Mouse (Mus musculus): Measurements from ENCODE around the gene Mrm1. TPM values are rescaled to one million over a fixed set of nuclear protein-coding genes. Genes with fewer than 3 reads are reported as not detected.
"Not testable (repeated sequence)": the region's sequence is repeated elsewhere in the genome, so short reads cannot be mapped to it uniquely, and the experiment has no call there.

Mrm1 gene
- total RNA-seq (2015; ENCODE audit: low replicate concordance) (65.4 and 66.0 TPM in 2 replicates), total RNA-seq (2017; ENCODE audit: low replicate concordance) (27.2 and 42.7 TPM in 2 replicates)

DNA sequence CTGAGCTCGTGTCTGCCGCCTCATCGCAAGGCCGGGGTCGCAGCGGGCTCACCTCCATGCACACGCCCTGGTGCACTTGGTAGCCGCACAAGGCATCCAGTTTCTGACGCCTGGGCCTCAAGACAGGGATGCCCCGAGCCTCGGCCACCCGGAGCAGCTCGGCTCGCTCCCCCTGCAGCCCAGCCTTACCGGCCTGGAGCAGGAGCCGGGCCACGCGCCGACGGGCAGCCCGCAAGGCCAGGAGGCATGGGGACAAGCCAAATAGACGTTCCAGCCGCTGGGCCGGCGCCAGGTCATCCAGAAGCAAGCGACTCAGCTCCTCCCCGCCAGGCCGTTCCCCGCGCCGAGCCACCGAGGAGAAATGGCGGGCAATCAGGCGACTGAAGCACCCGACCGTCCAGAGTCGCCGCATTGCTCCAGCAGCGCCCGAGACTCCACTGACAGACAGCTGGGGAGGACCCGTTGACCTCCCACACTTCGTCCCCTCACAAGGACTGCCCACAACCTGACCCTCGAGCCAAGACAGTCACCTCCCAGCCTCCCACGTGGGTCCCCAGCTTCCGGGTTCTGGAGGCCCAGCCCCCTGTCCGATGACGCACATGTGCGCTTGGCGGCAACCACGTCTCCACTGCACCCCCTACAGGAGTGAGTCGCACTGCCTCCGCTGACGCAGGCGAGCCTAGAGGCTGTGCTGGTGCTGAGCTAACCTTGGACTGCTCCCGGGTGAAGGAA, at the start of gene Mrm1:
TSS of gene Mrm1 (minus strand) at position 555 of the 732 bp plus-strand sequence.
- ATAC-seq (replicated peaks; ENCODE audit: low FRiP score, poor library complexity, severe bottlenecking) = peak; percentile 50

DNA sequence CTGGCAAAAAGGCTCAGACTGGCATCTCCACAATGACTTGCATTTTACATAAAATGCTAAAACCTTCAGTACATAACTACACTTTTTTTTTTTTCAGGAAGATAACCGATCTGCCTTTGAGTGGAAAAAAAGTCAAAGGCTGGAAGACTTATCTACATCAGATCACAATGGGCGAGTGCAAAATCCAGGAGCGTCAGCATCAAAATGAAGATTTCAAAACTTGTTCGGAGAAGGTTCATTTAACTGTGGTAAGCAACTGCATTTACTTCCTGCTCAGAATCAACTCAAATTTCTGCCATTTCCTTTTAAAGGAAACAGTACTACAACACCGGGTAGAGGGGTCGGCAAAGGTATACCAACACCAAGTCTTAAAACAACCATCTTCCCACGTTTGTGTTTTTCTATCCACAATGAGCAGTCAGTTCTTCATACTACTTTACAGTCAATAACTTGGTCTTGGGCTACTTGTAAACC, 49.5 kb upstream of the Mrm1 start:
- no peak for ATAC-seq (replicated peaks; ENCODE audit: low FRiP score, poor library complexity, severe bottlenecking)

DNA sequence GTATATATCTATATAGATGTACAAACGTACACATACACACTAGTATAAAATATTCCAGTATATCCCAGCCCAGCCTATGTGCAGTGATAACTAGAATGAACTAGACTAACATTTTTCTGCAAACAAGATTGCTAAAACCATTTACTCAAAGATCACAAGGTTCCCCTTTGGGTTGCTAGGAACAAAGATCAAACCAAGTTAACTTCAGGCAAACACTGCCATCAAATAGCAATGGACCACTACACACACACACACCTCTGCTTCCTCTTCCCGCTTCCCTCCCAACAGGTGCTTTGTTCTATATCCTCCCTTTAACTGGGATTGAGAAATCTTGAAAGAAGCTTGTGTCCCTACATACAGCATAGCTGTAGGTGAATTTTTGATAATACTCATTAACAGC, 48.3 kb upstream of the Mrm1 start:
- ATAC-seq (replicated peaks; ENCODE audit: low FRiP score, poor library complexity, severe bottlenecking) = no peak

DNA sequence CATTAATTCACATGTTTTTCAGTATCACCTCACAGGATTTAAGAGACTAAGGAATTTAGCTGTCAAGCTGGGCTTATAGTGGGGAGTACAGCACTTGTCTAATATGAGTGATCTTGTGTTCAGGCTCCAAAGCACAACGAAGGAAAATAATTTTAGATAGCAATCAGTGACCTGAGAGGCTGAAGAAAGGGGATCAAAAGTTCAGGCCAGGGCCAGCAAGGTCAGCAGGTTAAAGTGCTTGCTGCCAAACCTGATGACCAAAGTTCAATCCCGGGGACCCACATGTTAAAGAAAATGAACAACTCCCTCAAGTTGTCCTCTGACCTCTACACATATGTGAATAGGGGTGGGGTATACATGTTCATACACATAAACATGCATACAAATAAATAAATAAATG, 46.0 kb upstream of the Mrm1 start:
- ATAC-seq (replicated peaks; ENCODE audit: low FRiP score, poor library complexity, severe bottlenecking) = no peak

DNA sequence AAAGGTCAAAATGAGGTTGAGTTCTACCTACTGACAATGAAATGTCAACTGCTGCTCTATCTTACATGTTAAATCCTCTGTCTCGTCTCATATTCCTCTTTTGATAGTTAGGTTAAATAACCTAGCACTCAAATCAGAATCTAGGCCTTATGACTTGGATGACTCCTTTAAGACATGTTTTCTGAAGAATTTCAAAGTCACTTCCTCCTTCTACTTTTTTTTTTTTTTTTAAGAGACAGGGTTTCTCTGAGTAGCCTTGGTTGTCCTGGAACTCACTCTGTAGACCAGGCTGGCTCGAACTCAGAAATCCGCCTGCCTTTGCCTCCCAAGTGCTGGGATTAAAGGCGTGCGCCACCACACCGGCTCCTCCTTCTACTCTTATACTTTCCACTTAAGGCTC, 36.0 kb upstream of the Mrm1 start:
- no peak for ATAC-seq (replicated peaks; ENCODE audit: low FRiP score, poor library complexity, severe bottlenecking)

DNA sequence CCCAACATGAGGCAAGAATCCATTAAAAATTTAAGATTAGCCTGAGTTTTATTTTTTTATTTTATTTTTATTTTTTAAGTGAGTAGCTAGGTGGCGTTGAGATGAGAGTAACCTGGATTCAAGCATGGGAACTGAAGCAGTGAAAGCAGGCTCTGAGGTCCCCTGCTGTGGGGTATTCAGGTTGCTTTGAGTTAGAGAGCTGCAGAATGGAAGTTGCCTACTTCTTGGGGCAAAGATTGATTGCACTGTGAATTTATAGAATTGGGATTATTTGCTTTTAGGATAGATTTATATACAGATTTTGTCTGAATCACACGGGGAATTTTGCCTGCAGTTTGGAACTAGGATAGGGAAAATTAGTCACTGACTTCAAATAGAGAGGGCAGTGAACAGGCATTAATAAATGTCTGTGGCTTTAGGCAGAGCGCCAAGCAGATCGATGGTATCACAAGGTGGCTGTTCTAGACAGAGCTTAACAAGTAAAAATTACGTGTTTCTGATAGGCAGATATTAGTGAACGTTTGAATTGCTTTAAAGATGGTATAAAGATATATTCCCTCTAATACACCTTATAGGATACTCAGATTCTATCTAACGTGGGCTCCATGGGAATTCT, 28.3 kb upstream of the Mrm1 start:
- no peak for ATAC-seq (replicated peaks; ENCODE audit: low FRiP score, poor library complexity, severe bottlenecking)

DNA sequence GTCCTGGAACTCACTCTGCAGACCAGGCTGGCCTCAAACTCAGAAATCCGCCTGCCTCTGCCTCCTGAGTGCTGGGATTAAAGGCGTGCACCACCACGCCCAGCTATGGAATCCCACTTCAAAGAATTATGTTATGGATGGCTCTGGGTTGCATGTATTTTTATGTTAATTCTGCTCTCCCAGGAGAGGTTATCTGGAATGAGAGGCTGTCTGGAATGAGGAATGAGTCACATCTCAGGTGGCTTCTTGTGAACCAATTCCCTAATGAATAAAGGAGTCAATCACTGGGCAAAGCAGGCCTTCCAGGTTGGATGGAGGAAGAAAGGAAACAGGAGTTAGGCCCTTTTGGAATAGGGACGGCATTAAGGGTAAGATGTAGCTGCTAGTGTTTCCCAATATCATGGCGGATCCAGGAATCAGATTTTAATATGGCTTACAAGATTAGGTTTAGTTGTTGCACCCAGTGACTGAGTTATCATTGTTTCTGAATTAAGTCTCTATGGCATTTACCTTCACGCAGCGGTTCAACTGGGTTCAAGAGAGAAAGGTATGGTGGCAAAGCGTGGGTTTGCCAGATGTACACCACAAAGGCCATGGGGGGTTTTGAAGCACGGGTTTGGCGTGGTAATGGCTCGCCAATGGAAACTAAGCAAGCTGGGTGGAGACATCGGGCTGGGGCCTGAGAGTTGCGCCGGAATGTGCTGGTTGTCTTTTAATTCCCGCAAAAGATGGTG, 27.6 kb upstream of the Mrm1 start:
- ATAC-seq (replicated peaks; ENCODE audit: low FRiP score, poor library complexity, severe bottlenecking) = no peak

DNA sequence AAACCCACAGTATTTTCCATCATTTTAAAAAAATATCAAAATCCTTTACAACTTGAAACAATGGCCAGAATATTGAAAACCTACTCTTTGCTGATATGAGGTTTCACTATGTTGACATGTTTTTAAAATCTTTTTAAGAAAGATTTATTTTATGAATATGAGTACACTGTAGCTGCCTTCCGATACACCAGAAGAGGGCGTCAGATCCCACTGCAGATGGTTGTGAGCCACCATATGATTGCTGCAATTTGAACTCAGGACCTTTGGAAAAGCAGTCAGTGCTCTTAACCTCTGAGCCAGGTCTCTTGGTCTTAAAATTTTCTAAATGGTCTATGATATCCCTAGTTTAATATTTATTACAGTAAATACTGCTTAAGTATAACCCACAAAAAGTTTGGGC, 20.0 kb upstream of the Mrm1 start:
- no peak for ATAC-seq (replicated peaks; ENCODE audit: low FRiP score, poor library complexity, severe bottlenecking)

DNA sequence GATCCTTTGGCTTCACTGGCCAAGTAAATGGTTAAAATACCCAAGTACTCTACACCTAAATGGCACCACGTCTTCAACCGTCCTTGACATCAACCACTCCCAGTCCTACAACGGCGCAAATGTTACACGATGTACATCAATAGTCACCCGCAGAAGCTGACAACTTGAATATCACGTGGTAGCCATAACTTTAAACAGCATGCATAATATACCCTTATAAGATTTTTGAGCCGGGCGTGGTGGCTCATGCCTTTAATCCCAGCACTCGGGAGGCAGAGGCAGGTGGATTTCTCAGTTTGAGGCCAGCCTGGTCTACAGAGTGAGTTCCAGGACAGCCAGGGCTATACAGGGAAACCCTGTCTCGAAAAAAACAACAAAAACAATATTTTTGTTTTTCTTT, 10.2 kb upstream of the Mrm1 start:
- not testable (repeated sequence) for ATAC-seq (replicated peaks; ENCODE audit: low FRiP score, poor library complexity, severe bottlenecking)

DNA sequence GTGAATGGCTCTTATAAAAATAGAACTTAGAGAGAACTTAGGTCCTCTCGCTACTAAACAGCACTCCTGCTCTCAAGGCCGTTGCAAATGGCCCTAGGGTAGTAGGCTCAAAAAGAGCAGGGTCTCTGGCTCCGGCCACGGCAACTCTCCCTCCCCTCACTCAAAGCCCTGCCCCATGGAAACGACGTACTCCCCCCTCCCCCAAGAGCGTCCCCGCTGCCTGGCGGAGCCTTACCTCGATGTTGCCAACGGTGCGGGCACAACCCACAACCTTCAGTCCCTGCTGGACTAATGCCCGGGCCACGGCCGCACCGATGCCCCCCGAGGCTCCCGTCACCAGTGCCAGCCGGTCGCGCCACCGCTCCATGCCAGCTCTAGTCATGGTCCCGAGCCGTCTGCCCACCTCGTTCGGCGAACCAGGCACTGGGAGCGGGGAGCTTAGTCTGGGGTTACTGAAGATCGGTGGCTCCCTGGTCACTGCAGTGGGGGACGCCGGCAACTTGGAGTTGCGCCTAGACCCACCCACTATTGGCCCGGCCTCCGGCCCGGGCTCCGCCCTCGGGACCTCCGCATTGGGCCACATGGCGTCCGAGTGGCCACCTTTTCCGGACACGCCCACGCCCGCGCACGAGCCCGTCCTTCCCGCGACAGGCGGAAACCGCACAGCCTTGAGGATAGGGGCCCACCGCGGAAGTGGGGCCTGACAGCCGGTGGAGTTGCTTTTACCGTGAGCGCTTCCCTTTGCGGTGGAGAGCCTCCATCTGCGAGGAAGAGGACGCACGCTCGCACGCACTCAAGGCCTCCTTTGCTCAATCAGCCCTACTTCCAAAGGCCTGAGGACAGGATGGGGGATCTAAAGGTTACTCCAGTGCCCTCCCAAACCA, 9.4 kb upstream of the Mrm1 start, which contains the start of gene Dhrs11:
TSS of gene Dhrs11 (minus strand) at position 479 of the 884 bp plus-strand sequence.
- peak; percentile 82 for ATAC-seq (replicated peaks; ENCODE audit: low FRiP score, poor library complexity, severe bottlenecking)

DNA sequence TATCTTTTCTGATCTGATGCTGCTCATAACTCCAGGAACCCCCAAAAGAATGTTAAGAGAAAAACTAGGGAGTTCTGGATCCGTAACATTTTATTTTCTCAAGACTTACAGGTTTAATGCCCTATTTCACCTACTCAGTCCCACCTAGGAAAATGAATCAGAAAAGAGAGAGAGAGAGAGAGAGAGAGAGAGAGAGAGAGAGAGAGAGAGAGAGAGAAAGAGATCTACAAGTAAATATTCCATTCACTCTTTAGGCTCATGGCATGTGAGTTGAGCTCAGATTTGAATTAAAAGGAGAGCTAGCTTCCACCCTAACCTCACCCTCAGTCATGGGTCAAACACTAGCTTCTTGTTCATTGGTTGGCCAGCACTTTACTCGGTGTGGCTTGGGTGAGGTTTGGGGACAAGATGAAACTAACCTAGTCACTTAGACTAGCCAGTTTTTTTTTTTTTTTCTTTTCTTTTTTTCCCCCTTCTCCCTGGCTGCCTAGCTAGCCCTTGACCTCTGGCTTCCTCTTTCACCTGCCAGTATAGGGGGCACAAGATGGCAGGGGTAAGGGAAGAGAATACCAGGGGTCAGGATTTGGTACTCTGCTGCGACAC, 8.7 kb upstream of the Mrm1 start:
- no peak for ATAC-seq (replicated peaks; ENCODE audit: low FRiP score, poor library complexity, severe bottlenecking)

DNA sequence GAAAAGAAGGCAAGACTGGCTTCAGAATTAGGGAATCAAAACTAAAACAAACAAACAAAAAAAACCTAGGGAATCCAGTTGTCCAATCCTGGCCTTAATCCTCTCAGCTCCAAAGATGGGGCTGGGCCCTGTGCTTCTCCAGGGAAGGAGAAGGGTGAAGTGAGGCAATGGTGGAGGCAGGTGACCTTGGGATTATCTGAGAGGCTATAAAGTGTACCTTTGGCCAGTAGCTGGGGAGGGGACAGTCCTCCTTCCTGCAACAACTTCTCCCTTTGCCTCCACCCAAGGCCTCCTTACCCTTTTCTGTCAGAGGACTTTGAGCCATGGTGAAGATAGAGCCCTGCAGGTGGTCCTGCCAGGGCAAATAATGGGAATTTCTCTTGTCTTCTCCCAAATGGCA, 8.2 kb upstream of the Mrm1 start:
- no peak for ATAC-seq (replicated peaks; ENCODE audit: low FRiP score, poor library complexity, severe bottlenecking)

DNA sequence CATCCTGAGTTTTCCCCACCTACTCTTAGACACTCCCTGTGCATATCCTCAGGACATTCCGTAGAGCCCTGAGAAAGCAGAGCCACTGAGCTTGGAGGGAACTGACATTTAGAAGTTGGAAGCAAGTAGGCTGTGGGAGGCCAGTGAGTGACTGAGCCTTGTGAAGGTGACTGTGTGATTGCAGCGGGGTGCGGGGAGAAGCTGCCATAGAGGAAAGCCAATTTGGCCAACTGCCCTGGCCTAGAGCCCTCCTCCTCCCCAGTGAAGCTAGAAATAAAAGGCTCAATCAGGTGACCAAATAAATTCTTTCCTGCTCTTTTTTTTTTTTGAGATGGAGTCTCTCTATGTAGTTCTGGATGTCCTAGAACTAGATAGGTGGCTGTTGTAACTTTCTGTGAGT, 6.9 kb upstream of the Mrm1 start:
- no peak for ATAC-seq (replicated peaks; ENCODE audit: low FRiP score, poor library complexity, severe bottlenecking)

DNA sequence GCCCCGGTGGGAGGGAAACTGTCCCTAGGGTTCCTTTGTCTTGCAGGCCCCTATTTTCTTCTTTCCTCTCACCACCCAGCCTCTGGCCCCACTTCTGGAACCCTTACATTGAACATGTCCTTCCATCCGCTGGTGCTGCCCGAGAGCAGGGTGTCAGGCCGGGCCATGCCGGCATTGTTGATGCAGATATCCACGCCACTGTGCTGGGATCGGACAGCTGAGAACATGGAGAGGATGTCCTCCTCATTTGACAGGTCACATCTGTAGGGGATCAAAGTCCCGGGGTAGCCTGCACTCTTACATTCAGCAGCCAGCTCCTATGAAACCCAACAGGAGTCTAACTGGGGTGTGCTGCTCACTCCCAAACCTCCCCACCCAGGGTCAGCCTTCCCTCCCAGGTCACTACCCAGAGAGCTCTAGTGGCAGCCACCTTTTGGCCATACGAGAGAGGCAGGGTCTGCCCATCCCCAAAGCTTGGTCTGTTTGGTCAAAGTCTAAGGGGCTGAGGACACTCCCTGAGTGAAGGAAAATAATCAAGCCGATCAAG, 6.0 kb upstream of the Mrm1 start:
- ATAC-seq (replicated peaks; ENCODE audit: low FRiP score, poor library complexity, severe bottlenecking) = no peak

DNA sequence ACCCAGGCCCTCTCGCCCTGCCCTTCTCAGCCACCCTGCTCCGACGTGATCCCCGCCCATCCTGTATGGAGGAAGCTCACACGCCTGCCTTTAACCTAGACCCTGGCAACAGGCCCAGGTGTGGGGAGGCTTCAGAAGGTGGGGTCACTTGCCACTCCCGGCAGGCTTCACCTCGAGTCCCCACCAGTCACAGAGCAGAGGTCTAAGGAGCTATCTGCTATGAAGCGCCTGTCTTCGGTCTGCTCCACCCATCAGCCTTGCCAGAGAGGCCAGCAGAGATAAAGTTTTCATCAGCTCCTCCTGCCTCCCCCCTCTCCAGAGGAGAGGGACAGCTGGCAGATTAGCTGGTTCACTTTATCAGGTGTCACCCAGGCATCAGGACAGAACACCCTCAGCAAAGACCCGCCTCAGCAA, 4.2 kb upstream of the Mrm1 start:
- peak; percentile 67 for ATAC-seq (replicated peaks; ENCODE audit: low FRiP score, poor library complexity, severe bottlenecking)

DNA sequence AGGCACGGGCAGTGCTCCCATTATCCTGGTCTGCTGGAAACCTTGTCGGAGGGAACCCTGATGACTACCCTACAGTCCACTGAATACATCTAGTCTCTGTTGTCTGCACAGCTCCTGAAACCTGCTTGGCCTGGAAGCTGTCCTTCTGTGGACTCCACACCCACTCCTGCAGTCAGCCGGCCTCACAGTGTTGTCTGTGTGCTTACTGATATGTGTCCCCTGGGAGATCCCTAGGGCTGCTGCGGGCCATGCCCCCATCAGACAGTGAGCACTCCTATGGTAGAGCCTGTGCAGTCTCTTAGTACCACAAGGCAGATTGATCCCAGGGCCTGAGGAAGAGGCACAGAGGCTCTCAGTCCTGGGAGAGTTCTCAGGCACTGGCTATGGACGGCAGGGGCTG, 3.2 kb upstream of the Mrm1 start:
- peak; percentile 23 for ATAC-seq (replicated peaks; ENCODE audit: low FRiP score, poor library complexity, severe bottlenecking)

DNA sequence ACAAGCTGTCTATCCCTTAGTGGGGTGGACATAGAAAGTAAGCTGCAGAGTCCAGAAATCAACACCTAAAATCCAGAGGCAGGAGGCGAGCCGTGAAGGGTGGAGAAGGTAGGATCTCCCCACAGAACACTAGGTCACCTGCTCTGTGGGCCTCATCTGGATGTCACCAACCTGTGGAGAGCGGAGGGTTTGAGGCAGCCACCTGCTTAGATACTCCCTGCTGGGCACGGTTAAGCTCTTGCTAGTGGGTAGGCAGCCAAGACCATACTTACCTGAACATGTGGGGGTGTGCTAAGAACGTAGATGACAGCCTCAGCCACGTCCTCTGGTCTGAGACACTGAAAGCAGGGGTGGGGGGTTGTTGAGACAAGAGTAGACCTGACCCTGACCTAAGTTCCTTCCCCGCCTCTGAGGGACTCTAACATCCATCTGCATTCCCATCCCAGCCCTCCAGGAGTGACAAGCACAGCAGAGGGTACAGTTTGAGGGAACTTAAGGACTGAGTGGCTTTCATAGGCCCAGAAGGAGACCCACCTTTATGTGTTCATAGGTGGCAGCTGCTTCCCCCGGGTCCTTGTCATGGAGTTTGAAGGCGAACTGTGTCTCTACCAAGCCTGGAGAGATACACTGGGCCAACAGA, 1.9 kb upstream of the Mrm1 start:
- no peak for ATAC-seq (replicated peaks; ENCODE audit: low FRiP score, poor library complexity, severe bottlenecking)

DNA sequence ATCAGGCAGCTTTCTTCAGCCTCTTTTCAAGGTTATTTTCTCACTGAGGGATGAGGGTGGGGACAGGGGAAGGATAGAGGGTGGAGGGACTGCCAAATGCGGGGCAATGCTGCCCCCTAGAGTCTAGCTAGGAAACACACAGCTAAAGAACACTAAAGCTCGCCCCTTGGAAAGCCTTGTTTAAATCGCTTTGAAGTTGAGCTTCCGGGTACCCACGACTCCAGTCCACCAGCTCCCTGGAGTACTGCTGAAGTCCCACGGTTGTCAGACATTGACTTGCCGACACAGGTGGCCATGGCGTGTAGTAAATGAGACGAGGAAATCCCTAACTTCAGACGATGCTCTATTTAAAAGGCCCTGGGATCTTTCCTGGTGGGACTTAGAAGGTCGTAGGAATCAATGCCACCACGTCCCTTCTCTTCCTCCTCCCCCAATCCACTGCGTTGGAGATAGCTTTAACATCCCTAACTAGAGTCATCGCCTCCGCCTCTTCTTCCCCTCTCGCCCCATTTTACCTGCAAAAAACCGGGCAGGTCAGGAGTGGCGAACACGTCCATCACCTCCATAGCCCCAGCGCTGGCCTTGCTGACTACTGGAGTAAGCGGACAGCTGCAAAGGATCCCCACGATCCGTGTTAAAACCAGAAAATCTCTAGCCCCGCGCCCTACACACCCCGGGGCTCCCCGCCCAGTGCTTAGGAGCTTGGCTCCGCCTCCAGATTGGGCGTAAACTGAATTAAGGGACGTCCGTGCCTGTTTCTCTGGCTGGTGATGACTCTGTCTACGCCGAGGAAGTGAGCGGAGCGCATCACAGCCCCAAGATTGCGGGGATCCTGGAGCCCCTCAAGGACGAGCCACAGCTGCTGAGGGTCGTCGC, 992 bp downstream of the Mrm1 start:
- peak; percentile 56 for ATAC-seq (replicated peaks; ENCODE audit: low FRiP score, poor library complexity, severe bottlenecking)
